Mouse (Mus musculus) forebrain, postnatal 0 days (tissue): ENCODE results near the gene Thnsl2. TPM values are rescaled to one million over a fixed set of nuclear protein-coding genes. Genes with fewer than 3 reads are reported as not detected.
A peak's percentile ranks its signal among the peaks of the same experiment; 100 is the strongest.

Experiments used
- ATAC-seq: fragments of 200-750 bp; cut with Nextera tagmentation; 2 replicates; pipeline ENCODE4 v1.8.0; 2017; ENCODE audit warnings: mild to moderate bottlenecking, moderate library complexity
- DNase-seq: peaks from one replicate; pipeline ENCODE4 v3.0.0-alpha.2; 2015
- H3K27ac ChIP-seq: fragments of 300-500 bp; sonication (generic); 2 replicates; pipeline ENCODE4 v1.5.1; 2014; ENCODE audit warnings: low read depth, mild to moderate bottlenecking, antibody characterized with exemption, low read length, moderate library complexity, mixed read lengths
- H3K27me3 ChIP-seq: fragments of 300-500 bp; sonication (generic); 2 replicates; pipeline ENCODE4 v1.6.1; 2014; ENCODE audit warnings: mild to moderate bottlenecking, low read length, mixed read lengths; ENCODE audit not compliant: insufficient read depth
- H3K36me3 ChIP-seq: fragments of 300-500 bp; sonication (generic); 2 replicates; pipeline ENCODE4 v1.6.1; 2014; ENCODE audit warnings: mild to moderate bottlenecking, moderate library complexity; ENCODE audit not compliant: insufficient read depth
- H3K4me1 ChIP-seq: fragments of 300-500 bp; sonication (generic); 2 replicates; pipeline ENCODE4 v1.6.1; 2014; ENCODE audit warnings: antibody characterized with exemption; ENCODE audit not compliant: insufficient read depth
- H3K4me2 ChIP-seq: fragments of 300-500 bp; sonication (generic); 2 replicates; pipeline ENCODE4 v1.6.1; 2014; ENCODE audit warnings: low read depth, mild to moderate bottlenecking, moderate library complexity
- H3K4me3 ChIP-seq: fragments of 300-500 bp; sonication (generic); 2 replicates; pipeline ENCODE4 v1.5.1; 2014; ENCODE audit warnings: low read depth, low read length, mixed read lengths
- H3K9ac ChIP-seq: fragments of 300-500 bp; sonication (generic); 2 replicates; pipeline ENCODE4 v1.6.1; 2014; ENCODE audit warnings: mild to moderate bottlenecking
- H3K9me3 ChIP-seq: fragments of 300-500 bp; sonication (generic); 2 replicates; pipeline ENCODE4 v1.6.1; 2016; ENCODE audit warnings: low read length
- CTCF ChIP-seq: sonication (generic); IDR thresholded peaks from 2 replicates; pipeline ENCODE4 v1.5.1; 2016; ENCODE audit warnings: antibody characterized with exemption, control low read depth, low read depth
- WGBS: fragments of 180-500 bp; shearing (Covaris S2); extraction: QIAGEN DNeasy Blood & Tissue Kit; methylation state at CpG from one replicate; pipeline ENCODE4 v1.1.7; 2014; 5-methylcytosine and 5-hydroxymethylcytosine counted together
- polyA plus RNA-seq: library from polyadenylated mRNA; unstranded; fragments of >200 nt; fragmentation: Nextera tagmentation; extraction: Ambion mirVana; gene quantifications from 2 replicates; pipeline ENCODE4 v1.2.1, GENCODE M21; 2015
- total RNA-seq: library from RNA; depleted of rRNA; stranded (reverse); fragments of >200 nt; gene quantifications from 2 replicates; pipeline ENCODE4 v1.2.3, GENCODE M21; 2014

Gene Thnsl2
- total and polyA plus RNA-seq, 2 experiments from 2014 or later: 5.2 to 6.1 TPM

- Histone ChIP-seq H3K4me3 (no peak overlapping the region), H3K27me3 (no peaks in the 10 kb centered on the region), H3K9me3 (no peaks in the 10 kb centered on the region), H3K4me2 (no peak overlapping the region), H3K4me1 (no peaks in the 10 kb centered on the region), H3K36me3 (no peaks in the 10 kb centered on the region), H3K27ac (no peak overlapping the region), H3K9ac (no peak overlapping the region)
- WGBS: 46% methylated on average over 6 of the region's 6 CpGs
- DNase-seq: peak; percentile 67
- peak; percentile 79 for TF ChIP-seq CTCF
- ATAC-seq: peak; percentile 43; the same call in 1 of the 2 replicates
Measured at GRCm38 (mm10) chr6:71166551-71167169, 22.4 kb upstream of the Thnsl2 start.

DNA sequence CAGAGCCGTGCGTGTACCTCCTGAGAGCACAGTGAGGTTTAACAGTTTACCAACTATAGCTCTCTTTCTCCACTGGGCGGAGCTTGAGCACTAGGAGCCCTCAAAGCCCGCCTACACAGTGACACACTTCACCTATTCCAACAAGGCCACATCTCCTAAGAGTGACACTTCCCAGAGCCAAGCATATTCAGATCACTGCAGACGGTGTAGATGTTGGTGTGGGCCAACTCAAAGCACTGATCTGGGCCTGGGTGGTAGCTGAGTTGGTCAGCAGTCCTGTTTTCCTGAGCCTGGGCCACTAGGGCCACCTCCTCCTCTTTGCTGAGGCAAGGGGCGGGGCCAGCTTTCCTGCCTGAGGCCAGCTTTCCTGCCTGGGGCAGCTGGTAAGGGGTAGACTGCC lies 20.2 kb upstream of the Thnsl2 start:
- H3K9ac ChIP-seq: no peak overlapping the region
- no peaks in the 10 kb centered on the region for H3K36me3 ChIP-seq
- H3K4me1 ChIP-seq: no peaks in the 10 kb centered on the region
- H3K4me3 ChIP-seq: no peak overlapping the region
- no peak for DNase-seq
- H3K27me3 ChIP-seq: no peaks in the 10 kb centered on the region
- ATAC-seq: peak; percentile 20; the same call in 1 of the 2 replicates
- no peaks in the 10 kb centered on the region for H3K9me3 ChIP-seq
- 21% methylated on average over 6 of the region's 6 CpGs for WGBS
- TF ChIP-seq CTCF: no peak
- H3K27ac ChIP-seq: no peak overlapping the region
- H3K4me2 ChIP-seq: no peak overlapping the region

GRCm38 (mm10) chr6:71162269-71162668 lies 18.0 kb upstream of the Thnsl2 start:
- Histone ChIP-seq H3K36me3 (no peaks in the 10 kb centered on the region), H3K4me3 (no peak overlapping the region), H3K27me3 (no peaks in the 10 kb centered on the region), H3K9me3 (no peaks in the 10 kb centered on the region), H3K27ac (no peak overlapping the region), H3K9ac (no peak overlapping the region), H3K4me1 (no peaks in the 10 kb centered on the region), H3K4me2 (no peak overlapping the region)
- TF ChIP-seq CTCF: no peak
- ATAC-seq (no peak), DNase-seq (no peak)
- 59% methylated on average over 4 of the region's 4 CpGs for whole genome bisulfite sequencing

DNA sequence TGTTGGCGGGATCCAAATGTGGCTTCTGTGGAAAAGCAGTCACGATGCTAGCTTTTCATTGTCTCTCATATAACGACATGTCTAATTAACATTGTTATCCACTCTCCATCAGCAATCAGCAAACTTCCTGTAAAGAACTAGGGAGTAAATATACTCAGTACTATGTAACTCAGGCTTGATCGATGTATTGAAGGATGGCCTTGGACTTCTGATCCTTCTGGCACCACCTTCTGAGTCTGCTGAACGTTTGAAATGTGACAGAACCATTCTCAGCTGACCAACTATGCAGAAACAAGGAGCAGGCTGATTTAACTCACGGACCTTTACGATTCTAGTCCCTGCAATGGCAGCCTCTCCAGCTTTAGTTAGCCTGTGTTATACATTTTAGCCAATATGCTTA lies 17.1 kb upstream of the Thnsl2 start:
- DNase-seq (no peak), ATAC-seq (no peak)
- Histone ChIP-seq H3K36me3 (no peaks in the 10 kb centered on the region), H3K27me3 (no peaks in the 10 kb centered on the region), H3K9ac (no peak overlapping the region), H3K27ac (no peak overlapping the region), H3K4me2 (no peak overlapping the region), H3K4me3 (no peak overlapping the region), H3K4me1 (no peaks in the 10 kb centered on the region), H3K9me3 (no peaks in the 10 kb centered on the region)
- no peak for TF ChIP-seq CTCF
- WGBS: 61% methylated on average over 7 of the region's 7 CpGs

- Histone ChIP-seq H3K27ac (no peak overlapping the region), H3K27me3 (no peaks in the 10 kb centered on the region), H3K9ac (no peak overlapping the region), H3K4me2 (no peak overlapping the region), H3K4me3 (no peak overlapping the region), H3K4me1 (no peaks in the 10 kb centered on the region), H3K36me3 (no peaks in the 10 kb centered on the region), H3K9me3 (no peaks in the 10 kb centered on the region)
- WGBS: 66% methylated on average over 5 of the region's 5 CpGs
- DNase-seq (no peak), ATAC-seq (no peak)
- peak; percentile 37 for TF ChIP-seq CTCF
Measured at GRCm38 (mm10) chr6:71156674-71157326, 12.6 kb upstream of the Thnsl2 start.

DNA sequence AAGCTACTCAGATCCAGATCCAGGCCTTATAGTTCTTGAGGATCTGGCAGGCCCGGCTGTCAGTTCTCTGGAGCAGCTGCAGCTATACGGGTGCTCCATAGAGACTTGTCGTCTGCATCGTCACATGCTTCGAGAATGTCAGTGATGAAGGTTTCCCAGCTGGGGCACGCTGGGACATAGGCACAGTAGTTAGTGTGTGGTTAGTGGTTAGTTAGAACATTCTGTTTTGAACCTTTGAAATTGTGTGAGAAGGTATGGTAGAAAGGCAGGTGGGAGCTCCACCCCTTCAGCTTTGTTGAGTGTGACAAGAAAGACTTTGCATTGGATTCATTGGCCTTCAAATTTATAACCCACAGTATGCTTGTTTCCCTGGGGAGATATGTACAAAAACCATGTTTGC lies 10.6 kb upstream of the Thnsl2 start:
- Histone ChIP-seq H3K27ac (no peak overlapping the region), H3K36me3 (no peaks in the 10 kb centered on the region), H3K4me1 (no peaks in the 10 kb centered on the region), H3K9ac (no peak overlapping the region), H3K27me3 (no peaks in the 10 kb centered on the region), H3K4me2 (no peak overlapping the region), H3K4me3 (no peak overlapping the region), H3K9me3 (no peaks in the 10 kb centered on the region)
- DNase-seq (no peak), ATAC-seq (no peak)
- WGBS: 81% methylated on average over 6 of the region's 6 CpGs
- TF ChIP-seq CTCF: no peak

GRCm38 (mm10) chr6:71153486-71153885 lies 9.2 kb upstream of the Thnsl2 start:
- WGBS: 95% methylated on average over 4 of the region's 4 CpGs
- Histone ChIP-seq H3K4me1 (no peaks in the 10 kb centered on the region), H3K36me3 (no peaks in the 10 kb centered on the region), H3K4me2 (no peak overlapping the region), H3K4me3 (no peak overlapping the region), H3K27ac (no peak overlapping the region), H3K9me3 (no peaks in the 10 kb centered on the region), H3K27me3 (no peaks in the 10 kb centered on the region), H3K9ac (no peak overlapping the region)
- no peak for TF ChIP-seq CTCF
- no peak for DNase-seq
- ATAC-seq: no peak
